Mouse (Mus musculus) left cerebral cortex, postnatal 4 days (tissue): ENCODE measurements around the gene Glt1d1. TPM values are rescaled to one million over a fixed set of nuclear protein-coding genes. Genes with fewer than 3 reads are reported as not detected.
A peak's percentile ranks its signal among the peaks of the same experiment; 100 is the strongest.

ENCODE experiments used
- DNase-seq: peaks from one replicate; pipeline ENCODE4 v3.0.0-alpha.2; 2022
- intact Hi-C: fragments of 180-260 bp; cut with DNase I; formaldehyde crosslinking; loops from one replicate; pipeline ENCODE4 v1.15.1; 2025
- total RNA-seq, 2 experiments: library from RNA; stranded (reverse); gene quantifications; 2 replicates each; pipeline ENCODE4 v1.2.3; 2021

Gene Glt1d1
- total RNA-seq: 10 to 100 TPM; 15.4 to 18.5 TPM

- peak; percentile 58 for DNase-seq
- intact Hi-C loops: no loop called here
Measured at GRCm38 (mm10) chr5:127632167-127633145, at the start of gene Glt1d1, which contains the start of gene Slc15a4. Gene Glt1d1, plus strand, starts transcription at chr5:127632262. Gene Slc15a4, minus strand, starts transcription at chr5:127632897.

GRCm38 (mm10) chr5:127583658-127584057 lies 48.4 kb upstream of the Glt1d1 start:
- intact Hi-C loops: no loop called here
- peak; percentile 18 for DNase-seq

- intact Hi-C loops: no loop called here
- DNase-seq: no peak
Measured at GRCm38 (mm10) chr5:127587854-127588253, 44.2 kb upstream of the Glt1d1 start.

DNA sequence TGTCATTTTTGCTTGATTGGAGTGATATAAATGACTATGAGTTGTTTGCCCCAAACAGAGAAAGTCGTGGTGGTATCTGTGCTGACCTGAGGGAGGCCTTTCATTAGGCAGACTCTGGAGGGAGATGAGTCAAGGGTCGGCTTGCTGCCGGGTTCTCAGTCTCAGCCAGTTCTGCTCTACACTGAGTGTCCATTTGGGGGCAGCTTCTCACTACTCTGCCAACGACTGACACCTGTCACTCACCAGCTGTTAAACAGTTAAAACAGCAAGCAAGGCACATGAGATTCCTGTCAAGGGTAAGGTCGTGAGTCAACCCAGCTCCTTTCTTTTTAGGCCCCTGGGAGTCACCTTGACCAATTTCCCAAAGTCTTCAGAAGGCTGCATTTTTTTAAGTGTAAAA lies 39.7 kb upstream of the Glt1d1 start:
- intact Hi-C loops: loop anchor here (2.0 kb wide), 1 partner anchor 848 kb away; no protein-coding TSS in a partner anchor

DNA sequence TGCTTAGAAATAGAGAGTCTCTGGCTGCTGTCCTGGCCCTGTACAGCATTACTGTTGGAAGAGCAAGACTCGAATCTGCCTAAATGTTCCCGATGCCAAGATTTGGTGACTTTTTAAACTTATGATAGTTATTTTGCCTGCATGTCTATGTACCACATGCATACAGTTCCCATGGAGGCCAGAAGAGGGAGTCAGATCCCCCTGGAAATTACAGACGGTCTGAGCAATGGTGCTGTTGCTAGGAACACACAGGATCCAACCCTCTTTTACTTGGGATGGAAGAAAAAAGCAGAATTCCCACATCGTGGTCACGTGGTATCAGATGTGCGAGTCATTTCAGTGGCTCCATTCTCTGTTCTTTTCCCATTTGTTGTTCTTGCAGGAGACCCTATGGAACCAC lies 39.2 kb upstream of the Glt1d1 start:
- intact Hi-C loops: loop anchor here (2.0 kb wide), 1 partner anchor 848 kb away; no protein-coding TSS in a partner anchor
- peak; percentile 21 for DNase-seq

More for the DNA sequence above, 39.7 kb upstream of the Glt1d1 start:
- DNase-seq: no peak

DNA sequence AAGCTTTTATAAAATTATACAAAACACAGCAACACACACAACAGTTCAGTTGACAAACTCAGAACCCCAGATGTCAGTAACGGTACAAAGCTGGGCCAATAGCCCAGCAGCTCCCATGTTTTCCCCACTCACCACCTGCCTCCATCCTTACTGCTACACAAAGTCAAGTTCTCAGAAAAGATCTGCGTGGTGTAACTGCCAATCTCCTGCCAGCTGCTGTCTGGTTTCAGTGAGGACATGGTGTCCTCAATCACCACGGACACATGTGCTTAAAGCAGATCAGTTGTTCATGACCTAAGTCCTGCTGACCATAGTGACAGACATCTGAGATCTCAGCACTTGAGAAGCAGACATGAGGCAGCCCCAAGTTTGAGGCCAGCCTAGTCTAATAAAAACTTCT lies 36.4 kb upstream of the Glt1d1 start:
- no peak for DNase-seq
- intact Hi-C loops: no loop called here

DNA sequence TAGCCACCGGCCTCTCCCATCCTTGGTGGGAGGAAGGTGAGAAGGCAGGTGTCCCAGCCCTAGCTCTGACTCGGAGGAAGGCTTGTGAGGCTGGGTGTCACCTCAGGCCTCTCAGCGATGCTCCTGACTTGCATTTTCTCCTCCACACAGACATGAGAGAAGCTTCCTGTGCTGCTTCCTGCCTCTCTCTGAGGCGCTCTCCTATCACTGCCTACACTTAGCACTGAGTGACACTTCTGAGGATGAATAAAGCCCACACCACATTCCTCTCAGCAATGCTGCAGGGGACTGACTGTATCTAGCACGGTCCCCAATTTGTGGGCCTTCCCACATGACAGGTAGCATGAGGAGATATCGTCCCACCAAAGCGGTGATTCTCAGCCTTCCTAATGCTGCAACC lies 35.2 kb upstream of the Glt1d1 start:
- DNase-seq: no peak
- intact Hi-C loops: no loop called here

GRCm38 (mm10) chr5:127602996-127603395 lies 29.1 kb upstream of the Glt1d1 start:
- intact Hi-C loops: no loop called here
- no peak for DNase-seq

DNA sequence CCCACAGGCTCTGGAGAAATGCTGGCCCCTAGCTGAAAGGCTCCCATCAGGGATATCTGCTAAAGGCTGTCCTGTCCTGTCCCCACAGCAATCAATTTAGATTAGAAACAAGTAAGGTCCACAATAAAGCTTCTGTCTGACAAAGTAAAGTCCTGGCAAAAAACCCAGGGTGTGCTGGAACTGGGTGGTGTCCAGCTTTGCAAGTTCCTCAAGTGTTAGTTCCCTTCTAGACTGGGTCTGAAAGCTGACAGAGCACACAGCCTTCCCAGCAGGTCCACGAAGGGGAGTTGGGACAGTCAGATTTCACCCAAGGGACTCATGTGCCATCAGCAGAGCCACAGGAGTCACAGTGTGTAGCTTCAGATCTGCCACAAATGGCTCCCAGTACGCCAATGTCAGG lies 24.6 kb upstream of the Glt1d1 start:
- intact Hi-C loops: no loop called here
- no peak for DNase-seq

DNA sequence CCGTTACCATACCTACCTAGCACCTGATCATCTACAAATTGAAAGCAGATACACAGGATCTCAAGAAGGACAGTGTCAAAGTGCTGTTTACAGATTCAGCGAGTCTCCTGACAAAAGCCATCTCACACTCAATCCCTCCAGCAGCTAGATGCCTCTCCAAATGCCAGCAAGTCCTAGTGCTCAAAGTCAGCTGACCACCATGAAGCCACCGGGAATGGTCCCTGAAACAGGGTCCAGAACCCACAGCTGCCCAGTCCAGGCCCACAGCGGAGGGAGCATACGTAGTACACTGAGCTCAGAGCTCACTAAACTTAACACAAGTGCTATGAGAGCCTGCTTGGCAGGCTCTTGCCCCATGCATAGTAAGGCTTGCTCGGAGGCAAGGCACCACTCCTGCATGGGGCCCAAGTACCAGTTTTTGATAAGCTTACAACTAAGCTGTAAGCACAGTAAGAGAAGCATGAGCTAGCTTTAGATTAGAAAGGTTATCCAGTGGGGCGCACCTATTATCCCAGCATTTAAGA lies 22.8 kb upstream of the Glt1d1 start:
- no peak for DNase-seq
- intact Hi-C loops: no loop called here

DNA sequence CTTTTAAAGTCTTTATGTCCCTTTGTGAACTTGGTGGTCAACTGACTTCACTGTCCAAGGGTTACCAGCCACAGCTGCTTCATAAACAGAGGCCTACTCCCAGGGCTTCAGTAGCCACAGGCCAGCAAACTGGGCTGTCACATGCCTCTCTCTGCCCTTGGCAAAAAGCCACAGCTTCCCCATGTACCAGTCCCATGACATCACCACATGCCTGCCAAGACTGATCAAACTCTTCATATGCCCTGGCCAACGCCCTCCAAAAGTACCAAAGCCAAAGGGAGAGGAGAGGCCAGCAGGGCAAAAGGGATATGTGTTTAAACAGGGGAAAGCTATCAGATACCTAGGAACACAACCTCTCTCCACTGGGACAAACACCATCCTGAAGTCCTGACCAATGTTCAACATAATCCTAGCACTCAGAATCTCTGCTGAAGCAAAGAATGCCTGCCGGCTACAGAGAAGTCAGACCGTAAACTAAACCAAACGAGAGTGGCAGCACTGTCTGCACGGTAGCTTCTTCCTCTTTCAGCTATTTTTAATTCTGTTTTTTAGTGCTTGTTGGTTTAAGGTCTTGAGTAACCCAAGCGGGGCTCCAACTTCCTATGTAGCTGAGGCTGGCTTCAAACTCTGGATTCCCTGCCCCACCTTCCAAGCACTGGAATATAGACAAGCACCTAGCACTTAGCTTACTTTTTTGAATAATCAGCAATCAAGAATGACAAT lies 21.1 kb upstream of the Glt1d1 start:
- DNase-seq: peak; percentile 50
- intact Hi-C loops: no loop called here

DNA sequence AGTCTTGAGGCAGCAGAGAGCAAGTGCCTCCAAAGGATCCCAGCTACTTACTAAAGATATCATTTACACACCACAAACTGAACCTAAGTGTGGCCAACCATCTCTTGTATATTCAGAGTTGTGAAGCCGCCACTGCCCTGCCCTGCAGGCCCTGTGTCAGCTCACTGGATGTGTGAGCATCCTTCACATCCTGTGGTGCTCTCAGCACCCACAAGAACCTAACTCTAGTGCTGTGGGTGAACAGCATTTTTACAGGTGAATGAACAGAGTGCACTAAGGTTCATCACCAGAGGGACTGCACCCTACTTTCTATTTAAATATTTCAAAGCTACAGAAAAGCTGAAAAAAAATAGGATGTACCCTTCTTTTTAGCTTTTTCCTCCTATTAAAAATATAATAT lies 20.2 kb upstream of the Glt1d1 start:
- intact Hi-C loops: no loop called here
- DNase-seq: no peak

GRCm38 (mm10) chr5:127612397-127612796 lies 19.7 kb upstream of the Glt1d1 start:
- DNase-seq: no peak
- intact Hi-C loops: no loop called here

DNA sequence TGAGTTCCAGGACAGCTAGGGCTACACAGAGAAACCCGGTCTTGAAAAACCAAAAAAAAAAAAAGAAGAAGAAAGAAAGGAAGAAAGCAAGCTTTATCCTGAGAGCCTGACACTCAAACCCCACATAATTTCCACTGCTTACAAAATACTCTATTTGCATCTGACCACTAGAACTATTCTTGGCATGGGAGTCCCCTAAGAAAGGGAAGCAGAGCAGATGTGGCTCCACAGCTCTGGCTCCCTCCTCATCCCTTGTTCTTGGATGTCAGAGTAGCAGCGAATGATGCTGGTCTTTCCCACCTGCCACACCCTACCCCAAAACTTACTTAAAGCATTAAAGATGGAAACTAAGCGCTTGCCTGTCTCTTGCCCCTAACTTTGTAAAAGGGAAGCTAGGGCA lies 16.6 kb upstream of the Glt1d1 start:
- intact Hi-C loops: no loop called here
- no peak for DNase-seq

DNA sequence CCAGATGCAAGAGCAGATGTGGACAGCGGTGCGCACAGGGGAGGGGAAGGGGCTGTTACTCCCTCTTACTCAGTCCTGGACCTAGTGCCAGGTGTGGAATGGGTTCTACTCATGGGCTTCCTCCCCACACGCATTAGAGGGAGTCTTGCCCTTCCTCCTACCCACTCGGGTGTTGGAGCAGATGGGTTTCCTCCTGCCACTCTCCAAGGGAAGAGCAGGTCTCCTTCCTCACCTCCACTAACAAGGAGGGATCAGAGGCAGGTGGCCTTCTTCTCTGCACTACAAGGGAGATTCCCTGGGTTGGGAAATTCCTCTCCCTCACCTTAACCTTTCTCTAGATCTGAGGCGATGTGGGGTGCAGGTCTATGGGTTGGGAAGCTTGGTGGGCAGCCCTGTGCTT lies 15.9 kb upstream of the Glt1d1 start:
- intact Hi-C loops: no loop called here

GRCm38 (mm10) chr5:127616884-127617635 lies 15.0 kb upstream of the Glt1d1 start:
- DNase-seq: peak; percentile 99
- intact Hi-C loops: no loop called here

More for the DNA sequence above, 15.9 kb upstream of the Glt1d1 start:
- DNase-seq: no peak

DNA sequence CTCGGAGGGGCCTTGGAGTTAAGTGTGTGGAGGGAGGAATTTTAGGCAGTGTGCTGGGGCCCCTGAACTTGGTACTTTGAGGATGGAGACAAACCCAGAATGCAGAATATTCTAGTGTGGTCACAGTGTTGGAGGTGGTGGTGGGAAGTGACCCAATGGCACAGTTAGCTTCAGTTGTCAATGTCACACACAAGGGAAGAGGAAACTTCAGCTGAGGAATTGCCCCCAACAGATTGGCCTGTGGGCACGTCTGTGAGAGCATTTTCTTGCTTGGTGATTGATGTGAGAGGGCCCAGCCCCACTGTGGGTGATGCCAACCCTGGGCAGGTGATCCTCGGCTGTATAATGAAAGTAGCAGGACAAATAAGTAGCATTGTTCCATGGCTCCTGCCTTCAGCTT lies 13.2 kb upstream of the Glt1d1 start:
- intact Hi-C loops: no loop called here

GRCm38 (mm10) chr5:127620371-127620770 lies 11.7 kb upstream of the Glt1d1 start:
- intact Hi-C loops: no loop called here
- no peak for DNase-seq

More for the DNA sequence above, 13.2 kb upstream of the Glt1d1 start:
- DNase-seq: no peak

DNA sequence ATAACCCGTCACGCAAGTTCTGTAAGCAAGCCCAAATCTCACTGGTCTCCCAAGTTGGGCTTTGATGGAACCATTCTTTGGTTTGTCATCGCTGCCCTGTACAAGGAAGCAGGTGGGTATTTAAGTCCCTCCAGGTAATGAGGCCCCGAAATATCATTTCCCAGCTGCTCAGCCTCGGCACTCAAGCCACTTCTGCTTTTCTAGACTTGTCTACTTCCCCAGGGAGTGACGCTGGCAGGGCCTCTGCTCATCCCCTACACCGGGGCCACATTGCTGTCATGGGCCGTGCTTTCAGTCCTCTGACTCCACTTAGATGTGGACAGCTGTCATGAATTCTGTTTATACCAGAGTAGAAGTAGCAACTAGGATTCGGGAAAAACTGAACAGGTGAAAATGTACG lies 11.0 kb upstream of the Glt1d1 start:
- DNase-seq: no peak
- intact Hi-C loops: no loop called here

DNA sequence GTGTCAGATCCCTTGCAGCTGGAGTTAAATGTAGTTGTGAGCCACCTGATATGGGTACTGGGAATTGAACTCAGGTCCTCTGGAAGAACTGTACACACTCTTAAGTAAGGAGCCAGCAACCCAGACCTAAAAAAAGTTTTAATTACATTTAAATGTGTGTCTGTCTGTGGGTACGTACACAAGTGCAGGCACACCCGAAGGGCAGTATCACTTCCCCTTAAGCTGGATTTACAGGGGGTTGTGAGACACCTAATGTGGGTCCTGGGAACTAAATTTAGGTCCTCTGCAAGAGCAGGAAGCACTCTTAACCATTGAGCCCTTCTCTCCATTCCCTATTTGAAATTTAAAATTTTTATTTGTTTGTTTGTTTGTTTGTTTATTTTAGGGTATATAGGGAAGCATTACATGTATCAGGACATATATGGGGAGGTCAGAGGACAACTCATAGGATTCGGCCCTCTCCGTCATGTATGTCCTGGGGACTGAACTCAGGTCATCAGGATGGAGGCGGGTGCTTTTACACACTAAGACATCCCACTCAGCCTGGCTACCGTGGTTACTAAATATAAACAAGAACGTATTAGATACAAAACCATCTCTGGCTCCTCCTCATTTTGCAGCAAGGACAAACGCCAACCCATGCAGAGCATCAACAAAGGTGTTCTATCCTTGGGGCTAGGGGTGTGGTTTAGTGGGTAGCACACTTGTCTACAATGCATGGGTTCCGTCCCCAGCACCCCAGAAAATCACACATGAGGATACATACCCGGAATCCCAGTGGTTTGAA lies 7.4 kb upstream of the Glt1d1 start:
- no peak for DNase-seq
- intact Hi-C loops: no loop called here
